Mouse (Mus musculus): ENCODE data around the gene Nr5a1. TPM values are rescaled to one million over a fixed set of nuclear protein-coding genes. Genes with fewer than 3 reads are reported as not detected.
A peak's percentile ranks its signal among the peaks of the same experiment; 100 is the strongest.

Gene Nr5a1
- polyA plus RNA-seq, 1 experiment from 2014 or later, result not detected

- no peaks in the 10 kb centered on the region for H3K36me3 ChIP-seq (ENCODE audit: control insufficient read depth, insufficient read depth, low read length)
- WGBS, result under 1% methylated on average over 75 of the region's 75 CpGs
- H3K9ac ChIP-seq (ENCODE audit: low read length), result no peak overlapping the region
- no peaks in the 10 kb centered on the region for H3K9me3 ChIP-seq (ENCODE audit: control insufficient read depth, low read length)
- H3K4me2 ChIP-seq (ENCODE audit: low read depth, severe bottlenecking), result peak overlapping the region; percentile 47
- no peak overlapping the region for H3K27ac ChIP-seq (replicated peaks; ENCODE audit: low read depth, low read length)
- H3K4me1 ChIP-seq (ENCODE audit: control insufficient read depth, insufficient read depth, low read length), result peaks cover 7% of the 10 kb centered on the region
- peaks cover 82% of the 10 kb centered on the region for H3K27me3 ChIP-seq (ENCODE audit: control insufficient read depth, insufficient read depth, low read length)
- peak; percentile 75 for DNase-seq (ENCODE audit: low spot score)
- peak overlapping the region; percentile 26 for H3K4me3 ChIP-seq (ENCODE audit: low read depth, low read length)
- peak; percentile 32; the same call in 1 of the 2 replicates for ATAC-seq (ENCODE audit: insufficient number of reproducible peaks, low FRiP score, low TSS enrichment, low read depth)
Measured at GRCm38 (mm10) chr2:38710304-38711241, 3.8 kb downstream of the Nr5a1 start.

- no peaks in the 10 kb centered on the region for H3K36me3 ChIP-seq (ENCODE audit: control insufficient read depth, insufficient read depth, low read length)
- ATAC-seq (ENCODE audit: insufficient number of reproducible peaks, low FRiP score, low TSS enrichment, low read depth) (no peak), DNase-seq (ENCODE audit: low spot score) (peak; percentile 28)
- H3K27me3 ChIP-seq (ENCODE audit: control insufficient read depth, insufficient read depth, low read length), result peaks cover 88% of the 10 kb centered on the region
- no peak overlapping the region for H3K4me2 ChIP-seq (ENCODE audit: low read depth, severe bottlenecking)
- no peak overlapping the region for H3K9ac ChIP-seq (ENCODE audit: low read length)
- peaks cover 7% of the 10 kb centered on the region for H3K4me1 ChIP-seq (ENCODE audit: control insufficient read depth, insufficient read depth, low read length)
- no peak overlapping the region for H3K27ac ChIP-seq (replicated peaks; ENCODE audit: low read depth, low read length)
- no peak overlapping the region for H3K4me3 ChIP-seq (ENCODE audit: low read depth, low read length)
- no peaks in the 10 kb centered on the region for H3K9me3 ChIP-seq (ENCODE audit: control insufficient read depth, low read length)
- 30% methylated on average over 12 of the region's 12 CpGs for WGBS
Measured at GRCm38 (mm10) chr2:38708907-38709688, 5.2 kb downstream of the Nr5a1 start.

GRCm38 (mm10) chr2:38706661-38707060 lies 7.7 kb downstream of the Nr5a1 start:
- no peak overlapping the region for H3K9ac ChIP-seq (ENCODE audit: low read length)
- H3K27me3 ChIP-seq (ENCODE audit: control insufficient read depth, insufficient read depth, low read length), result peaks cover 64% of the 10 kb centered on the region
- no peak overlapping the region for H3K4me2 ChIP-seq (ENCODE audit: low read depth, severe bottlenecking)
- DNase-seq (ENCODE audit: low spot score) (no peak), ATAC-seq (ENCODE audit: insufficient number of reproducible peaks, low FRiP score, low TSS enrichment, low read depth) (no peak)
- peaks cover 3% of the 10 kb centered on the region; the same call in 1 of the 2 replicates for H3K4me1 ChIP-seq (ENCODE audit: control insufficient read depth, insufficient read depth, low read length)
- H3K36me3 ChIP-seq (ENCODE audit: control insufficient read depth, insufficient read depth, low read length), result no peaks in the 10 kb centered on the region
- no peak overlapping the region for H3K27ac ChIP-seq (replicated peaks; ENCODE audit: low read depth, low read length)
- 38% methylated on average over 6 of the region's 6 CpGs for WGBS
- no peak overlapping the region for H3K4me3 ChIP-seq (ENCODE audit: low read depth, low read length)
- H3K9me3 ChIP-seq (ENCODE audit: control insufficient read depth, low read length), result no peaks in the 10 kb centered on the region

- Histone ChIP-seq H3K4me2 (ENCODE audit: low read depth, severe bottlenecking) (no peak overlapping the region), H3K27me3 (ENCODE audit: control insufficient read depth, insufficient read depth, low read length) (peaks cover 49% of the 10 kb centered on the region), H3K4me1 (ENCODE audit: control insufficient read depth, insufficient read depth, low read length) (no peaks in the 10 kb centered on the region), H3K9ac (ENCODE audit: low read length) (no peak overlapping the region), H3K27ac (replicated peaks; ENCODE audit: low read depth, low read length) (no peak overlapping the region), H3K36me3 (ENCODE audit: control insufficient read depth, insufficient read depth, low read length) (no peaks in the 10 kb centered on the region), H3K9me3 (ENCODE audit: control insufficient read depth, low read length) (no peaks in the 10 kb centered on the region), H3K4me3 (ENCODE audit: low read depth, low read length) (no peak overlapping the region)
- WGBS, result 67% methylated on average over 4 of the region's 4 CpGs
- DNase-seq (ENCODE audit: low spot score) (no peak), ATAC-seq (ENCODE audit: insufficient number of reproducible peaks, low FRiP score, low TSS enrichment, low read depth) (no peak)
Measured at GRCm38 (mm10) chr2:38705036-38705435, 9.3 kb downstream of the Nr5a1 start.

GRCm38 (mm10) chr2:38704336-38704735 lies 10.0 kb downstream of the Nr5a1 start:
- H3K4me3 ChIP-seq (ENCODE audit: low read depth, low read length), result no peak overlapping the region
- no peak overlapping the region for H3K4me2 ChIP-seq (ENCODE audit: low read depth, severe bottlenecking)
- H3K27me3 ChIP-seq (ENCODE audit: control insufficient read depth, insufficient read depth, low read length), result peaks cover 42% of the 10 kb centered on the region
- 79% methylated on average over 9 of the region's 9 CpGs for WGBS
- no peaks in the 10 kb centered on the region for H3K9me3 ChIP-seq (ENCODE audit: control insufficient read depth, low read length)
- no peak overlapping the region for H3K9ac ChIP-seq (ENCODE audit: low read length)
- H3K27ac ChIP-seq (replicated peaks; ENCODE audit: low read depth, low read length), result no peak overlapping the region
- H3K4me1 ChIP-seq (ENCODE audit: control insufficient read depth, insufficient read depth, low read length), result no peaks in the 10 kb centered on the region
- H3K36me3 ChIP-seq (ENCODE audit: control insufficient read depth, insufficient read depth, low read length), result no peaks in the 10 kb centered on the region
- ATAC-seq (ENCODE audit: insufficient number of reproducible peaks, low FRiP score, low TSS enrichment, low read depth) (no peak), DNase-seq (ENCODE audit: low spot score) (no peak)

DNA sequence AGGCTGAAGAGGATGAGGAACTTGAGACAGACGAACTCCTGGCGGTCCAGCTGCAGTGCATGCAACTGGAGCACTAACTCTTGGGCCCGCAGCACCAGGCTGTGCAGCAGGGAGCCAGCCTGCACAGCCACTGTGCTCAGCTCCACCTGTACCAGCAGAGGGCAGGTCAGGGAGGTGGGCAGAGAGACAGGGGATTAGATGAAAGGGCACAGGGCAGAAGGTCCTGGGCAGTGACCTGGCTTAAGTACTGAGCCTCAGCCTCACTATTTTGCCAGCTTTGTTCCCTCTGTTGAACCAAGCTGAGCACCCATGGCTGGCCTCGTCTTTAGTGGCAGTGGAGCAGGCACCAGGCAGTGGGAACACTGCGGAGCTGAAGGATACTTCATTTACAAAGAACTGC lies 14.2 kb downstream of the Nr5a1 start:
- Histone ChIP-seq H3K4me3 (ENCODE audit: low read depth, low read length) (no peak overlapping the region), H3K4me2 (ENCODE audit: low read depth, severe bottlenecking) (no peak overlapping the region), H3K9ac (ENCODE audit: low read length) (no peak overlapping the region), H3K36me3 (ENCODE audit: control insufficient read depth, insufficient read depth, low read length) (no peaks in the 10 kb centered on the region), H3K9me3 (ENCODE audit: control insufficient read depth, low read length) (no peaks in the 10 kb centered on the region), H3K27ac (replicated peaks; ENCODE audit: low read depth, low read length) (no peak overlapping the region), H3K4me1 (ENCODE audit: control insufficient read depth, insufficient read depth, low read length) (no peaks in the 10 kb centered on the region), H3K27me3 (ENCODE audit: control insufficient read depth, insufficient read depth, low read length) (peaks cover 6% of the 10 kb centered on the region)
- DNase-seq (ENCODE audit: low spot score), result no peak
- 72% methylated on average over 5 of the region's 5 CpGs for WGBS
- no peak for ATAC-seq (ENCODE audit: insufficient number of reproducible peaks, low FRiP score, low TSS enrichment, low read depth)

DNA sequence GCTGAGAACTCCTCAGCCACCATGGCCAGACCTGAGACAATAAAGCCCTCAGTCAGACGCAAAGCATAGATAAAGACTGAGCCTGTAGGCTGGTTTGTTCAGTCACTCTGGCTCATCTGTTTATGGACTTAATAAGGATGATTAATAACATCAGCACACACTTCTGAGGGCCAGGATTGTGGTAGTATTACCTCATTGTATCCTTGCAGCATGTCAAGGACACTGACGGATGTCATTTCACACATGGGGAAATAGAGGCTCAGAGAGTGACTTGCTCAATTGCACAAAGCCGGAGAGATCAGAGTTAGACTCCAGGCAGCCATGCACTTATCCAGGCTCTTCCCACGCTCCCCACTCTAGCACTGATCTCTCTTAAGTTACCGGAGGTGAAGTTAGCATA lies 15.7 kb downstream of the Nr5a1 start:
- no peak for DNase-seq (ENCODE audit: low spot score)
- Histone ChIP-seq H3K4me3 (ENCODE audit: low read depth, low read length) (no peak overlapping the region), H3K4me1 (ENCODE audit: control insufficient read depth, insufficient read depth, low read length) (no peaks in the 10 kb centered on the region), H3K9ac (ENCODE audit: low read length) (no peak overlapping the region), H3K9me3 (ENCODE audit: control insufficient read depth, low read length) (no peaks in the 10 kb centered on the region), H3K27me3 (ENCODE audit: control insufficient read depth, insufficient read depth, low read length) (peaks cover 2% of the 10 kb centered on the region; the same call in 1 of the 2 replicates), H3K27ac (replicated peaks; ENCODE audit: low read depth, low read length) (no peak overlapping the region), H3K4me2 (ENCODE audit: low read depth, severe bottlenecking) (no peak overlapping the region), H3K36me3 (ENCODE audit: control insufficient read depth, insufficient read depth, low read length) (no peaks in the 10 kb centered on the region)
- no peak for ATAC-seq (ENCODE audit: insufficient number of reproducible peaks, low FRiP score, low TSS enrichment, low read depth)
- 86% methylated on average over 5 of the region's 5 CpGs for WGBS
